Mouse (Mus musculus) R1 (cell line): ENCODE measurements around the gene Ajap1.

ENCODE experiments used
- DNase-seq: peaks from one replicate; pipeline ENCODE4 v3.0.0-alpha.2; 2018; ENCODE audit warnings: low read depth, low spot score

Gene Ajap1

DNA sequence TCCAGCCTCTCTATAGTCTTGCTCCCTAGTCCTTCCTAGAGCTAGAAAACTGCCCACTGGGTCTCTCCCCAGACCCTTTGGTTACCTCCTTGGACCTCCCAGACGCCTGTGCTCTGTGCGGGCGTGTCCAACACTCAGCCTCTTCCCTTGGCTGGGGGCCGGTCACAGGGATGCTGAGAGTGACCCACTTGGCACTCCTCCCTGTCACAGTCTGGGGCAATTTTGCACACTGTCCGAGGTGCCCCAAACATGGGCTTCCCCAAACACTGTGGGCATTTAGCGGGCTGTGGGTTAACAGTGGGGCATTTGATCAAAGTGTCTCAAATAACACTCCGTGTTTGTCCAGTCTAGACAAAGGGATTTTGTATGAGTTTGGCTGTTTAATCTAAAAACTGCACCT, 29.1 kb downstream of the Ajap1 start:
- DNase-seq: no peak

DNA sequence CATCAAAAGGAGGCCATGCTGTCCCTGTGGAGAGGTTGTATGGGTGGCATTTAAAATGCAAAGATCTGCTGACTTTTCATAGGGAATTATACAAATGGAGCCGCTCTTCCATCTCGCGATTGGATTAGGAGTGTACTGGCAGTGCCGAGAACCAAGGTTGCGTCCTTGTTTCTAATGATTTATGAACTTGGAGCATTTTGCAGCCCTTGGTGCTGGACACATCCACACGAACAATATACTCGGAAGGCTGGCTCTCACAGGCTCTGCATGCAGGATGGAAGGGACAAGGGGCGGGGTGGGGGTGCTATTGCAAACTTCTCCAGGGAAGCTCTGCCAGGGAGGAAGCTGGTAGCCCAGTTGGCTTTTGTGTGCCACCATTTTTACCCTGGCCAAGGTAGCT, 31.1 kb downstream of the Ajap1 start:
- DNase-seq: no peak

DNA sequence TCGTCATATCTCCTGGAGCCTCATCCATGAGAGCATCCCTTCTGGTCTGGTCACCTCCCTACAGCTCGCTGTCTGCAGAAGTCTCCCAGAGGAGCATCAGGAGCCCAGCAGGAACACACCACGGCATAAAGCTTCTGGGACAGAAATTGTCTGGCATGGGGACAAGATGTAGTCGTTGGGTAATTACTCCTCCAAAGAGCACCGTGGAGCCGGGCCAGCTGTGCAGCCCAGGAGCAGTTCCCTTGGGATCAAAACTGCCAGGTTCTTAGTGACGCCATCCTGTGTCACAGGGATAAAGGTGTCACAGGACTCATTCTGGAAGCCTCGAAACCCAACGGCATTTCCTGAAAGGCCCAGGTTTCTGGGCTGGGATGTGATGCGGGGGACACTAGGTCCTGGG, 40.1 kb downstream of the Ajap1 start:
- no peak for DNase-seq

DNA sequence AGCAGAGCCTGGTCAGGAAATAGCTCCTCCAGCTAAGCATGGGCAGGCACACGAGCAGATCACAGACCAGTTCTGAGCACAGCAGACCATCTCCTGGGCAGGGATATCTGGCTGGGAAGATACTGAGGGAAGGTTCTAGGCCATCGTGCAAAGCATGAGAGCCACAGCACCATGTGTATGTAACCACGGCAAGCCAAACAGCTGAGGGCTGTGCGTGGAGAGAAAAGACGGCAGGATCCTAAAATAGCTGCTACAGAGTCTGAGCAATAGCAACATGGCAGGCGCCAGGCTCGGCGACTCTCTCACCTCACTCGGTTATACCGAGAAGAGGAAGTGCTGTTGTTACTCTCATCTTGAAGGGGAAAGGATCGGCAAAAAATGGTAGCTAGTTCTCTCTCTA, 42.7 kb downstream of the Ajap1 start:
- DNase-seq: no peak

DNA sequence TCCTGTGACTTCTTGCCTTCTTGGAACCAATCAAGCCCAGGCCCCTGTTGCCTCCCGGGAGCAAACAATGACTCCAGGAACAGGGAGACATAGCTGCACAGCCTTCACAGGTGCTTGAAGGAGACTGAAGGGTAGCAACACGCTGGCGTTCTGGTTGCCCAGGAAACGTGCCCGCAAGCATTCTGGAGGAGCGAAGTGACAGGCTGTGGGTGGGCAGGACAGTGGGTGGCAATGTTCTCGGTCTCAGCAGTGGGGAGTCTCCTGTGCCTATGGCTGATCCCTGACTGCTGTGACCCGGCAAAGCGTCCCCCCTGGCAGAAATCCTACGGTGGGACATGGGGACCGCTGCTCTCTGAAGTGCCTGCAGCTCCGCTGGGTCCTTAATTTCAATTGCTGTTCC, 43.6 kb downstream of the Ajap1 start:
- DNase-seq: no peak

DNA sequence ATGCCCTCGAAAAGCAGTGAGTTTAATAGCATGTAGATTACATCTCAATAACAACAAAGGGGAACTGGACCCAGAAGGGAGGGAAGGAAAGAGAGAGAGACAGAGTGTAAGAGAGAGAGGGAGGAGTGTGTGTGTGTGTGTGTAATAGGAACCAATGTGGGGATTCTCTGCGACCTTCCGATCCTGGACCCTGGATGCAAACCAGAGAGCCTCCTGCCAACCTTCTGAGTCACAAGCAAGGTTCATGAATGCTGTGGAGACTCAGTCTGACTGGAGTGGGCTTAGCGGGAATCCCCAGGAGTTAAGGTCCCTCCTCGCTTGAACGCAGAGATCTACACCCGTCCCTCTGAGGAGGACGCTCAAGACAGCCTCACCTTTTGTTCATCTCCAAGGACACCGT, 45.4 kb downstream of the Ajap1 start:
- DNase-seq: no peak

DNA sequence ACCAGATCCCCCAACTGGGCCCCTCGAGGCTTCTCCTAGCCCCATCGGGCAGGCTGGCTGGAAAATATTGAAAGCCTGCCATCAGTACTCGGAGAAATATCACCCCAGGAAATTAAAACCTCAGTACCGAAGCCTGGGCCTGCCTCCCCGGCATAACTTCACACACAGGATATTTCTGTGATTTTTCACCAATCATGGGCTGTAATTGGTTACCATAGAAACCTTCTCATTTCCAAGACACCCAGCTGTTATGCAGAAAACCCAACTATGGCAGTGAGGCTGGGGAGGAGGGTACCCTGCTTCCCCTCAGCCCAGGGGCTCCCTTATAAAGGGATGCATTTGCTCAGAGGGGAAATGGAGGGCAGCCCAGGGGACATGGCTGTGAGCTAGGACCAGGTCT, 46.7 kb downstream of the Ajap1 start:
- no peak for DNase-seq

DNA sequence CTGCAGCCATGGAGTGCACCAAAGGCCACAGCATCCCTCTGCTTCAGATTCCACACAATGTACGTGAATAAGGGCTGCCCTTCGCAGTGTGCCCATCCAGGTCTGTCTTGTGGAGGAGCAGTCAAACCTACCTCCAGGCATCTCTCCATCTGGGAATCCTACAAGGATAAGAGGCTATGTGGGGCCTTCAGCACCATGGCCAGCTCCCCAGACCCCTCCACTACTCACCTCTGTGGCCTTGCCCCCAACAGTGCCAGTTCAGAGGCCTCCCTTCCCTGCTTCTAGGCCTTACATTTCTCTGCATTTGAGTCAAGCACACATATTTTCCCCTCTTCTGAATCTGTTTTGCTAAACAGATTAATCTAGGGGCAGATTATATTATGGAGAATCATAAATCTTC, 52.6 kb downstream of the Ajap1 start:
- DNase-seq: peak; percentile 38

DNA sequence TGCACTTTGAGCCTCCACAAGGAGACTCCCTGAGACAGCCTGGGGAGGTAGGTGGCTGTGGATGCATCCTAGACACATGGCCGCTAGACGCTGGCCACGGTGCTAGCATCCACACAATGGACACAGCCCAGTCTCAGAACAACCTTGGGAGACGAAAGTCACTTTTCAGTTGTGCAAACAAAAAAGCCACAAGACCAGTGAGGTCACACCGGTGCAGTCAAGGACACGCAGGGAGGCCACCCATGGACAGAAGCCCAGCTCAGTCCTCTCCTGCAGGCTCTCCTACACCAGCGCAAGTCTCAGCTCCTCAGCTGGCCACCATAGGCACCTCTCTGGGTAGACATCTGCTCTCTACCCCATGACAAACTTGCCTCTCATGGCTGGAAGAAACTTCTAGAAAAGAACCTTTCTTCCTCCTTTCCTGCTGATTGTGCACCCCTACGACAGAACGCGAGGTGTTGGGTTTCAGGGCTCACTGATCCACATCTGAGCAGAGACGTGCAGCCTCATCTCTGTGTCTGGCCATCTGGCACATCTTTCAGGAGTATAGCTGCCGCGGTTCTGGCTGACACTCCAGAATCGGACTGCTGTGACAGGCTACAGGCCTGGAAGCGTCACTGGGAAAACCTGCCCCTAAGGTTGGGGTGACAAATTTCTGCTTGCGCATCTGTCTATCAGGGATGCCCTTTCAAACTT, 56.5 kb downstream of the Ajap1 start:
- no peak for DNase-seq

DNA sequence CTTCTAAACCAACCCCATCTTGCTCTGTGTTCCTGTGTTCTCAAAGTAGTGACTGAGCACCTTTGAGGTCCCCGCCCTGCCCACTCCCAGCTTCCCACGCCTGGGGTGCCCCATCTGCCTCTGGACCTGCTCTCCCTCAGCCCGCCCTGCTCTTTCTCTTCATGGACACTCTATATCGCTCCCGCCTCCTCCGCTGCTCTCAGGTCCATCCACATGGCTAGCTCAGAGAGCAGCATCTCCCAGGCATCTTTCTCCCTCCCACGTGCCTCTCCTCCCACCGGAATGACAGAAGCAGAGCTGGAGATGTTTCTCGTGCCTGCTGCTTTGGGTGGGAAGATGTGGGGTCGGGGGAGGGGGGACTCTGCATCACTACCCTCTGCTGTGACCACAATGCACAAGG, 58.3 kb downstream of the Ajap1 start:
- DNase-seq: no peak

DNA sequence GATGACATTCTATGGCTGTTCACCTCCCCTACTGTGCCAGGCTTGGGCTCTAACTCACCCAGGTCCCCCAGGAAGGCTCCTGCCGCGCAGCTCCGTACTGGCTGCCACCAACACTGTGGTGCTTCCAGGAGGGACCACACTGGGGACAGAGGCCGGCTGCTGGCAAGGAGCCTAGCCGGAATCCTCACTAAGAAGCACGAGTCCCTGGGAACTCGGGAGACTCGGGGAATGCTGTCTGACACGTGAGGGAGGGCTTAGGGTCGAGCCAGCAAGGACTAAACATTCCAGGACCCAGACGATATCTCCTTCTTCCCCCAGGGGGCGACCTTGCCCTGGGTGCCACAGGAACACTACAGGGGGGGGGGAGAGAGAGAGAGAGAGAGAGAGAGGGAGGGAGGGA, 64.7 kb downstream of the Ajap1 start:
- DNase-seq: peak; percentile 76

DNA sequence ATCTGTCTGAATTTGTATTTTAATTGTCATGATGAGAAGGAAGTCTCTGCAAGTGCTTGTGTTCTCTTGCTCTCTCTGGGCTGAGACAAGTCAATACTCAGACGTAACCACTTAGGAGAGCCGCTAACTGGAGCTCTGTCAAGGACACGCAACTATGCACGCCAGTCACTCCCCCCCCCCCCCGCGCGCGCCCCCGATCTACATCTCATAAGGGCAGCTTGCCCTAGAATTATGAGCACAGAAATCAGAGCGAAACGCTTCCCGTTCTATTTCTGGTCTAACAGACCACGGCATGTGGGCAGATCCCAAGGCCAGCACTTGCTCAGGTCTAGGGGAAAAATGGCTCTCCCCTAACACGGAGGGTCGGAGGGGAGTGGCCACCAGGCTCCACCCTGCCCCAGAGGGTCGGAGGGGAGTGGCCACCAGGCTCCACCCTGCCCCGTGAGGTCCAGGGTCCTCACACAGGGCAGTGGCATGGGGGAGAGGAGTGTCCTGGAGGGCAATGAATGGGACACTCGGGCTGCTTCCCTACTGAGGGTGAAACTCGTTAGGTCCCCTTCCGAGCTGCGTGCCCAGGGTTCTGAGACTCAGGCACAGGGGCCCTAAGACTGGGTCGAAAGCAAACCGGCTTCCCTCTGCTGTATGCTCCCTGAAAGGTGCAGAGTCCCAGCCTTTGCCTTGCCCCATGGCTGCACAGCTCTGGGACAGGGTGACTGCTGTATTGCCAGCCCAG, 65.3 kb downstream of the Ajap1 start:
- DNase-seq: peak; percentile 66

DNA sequence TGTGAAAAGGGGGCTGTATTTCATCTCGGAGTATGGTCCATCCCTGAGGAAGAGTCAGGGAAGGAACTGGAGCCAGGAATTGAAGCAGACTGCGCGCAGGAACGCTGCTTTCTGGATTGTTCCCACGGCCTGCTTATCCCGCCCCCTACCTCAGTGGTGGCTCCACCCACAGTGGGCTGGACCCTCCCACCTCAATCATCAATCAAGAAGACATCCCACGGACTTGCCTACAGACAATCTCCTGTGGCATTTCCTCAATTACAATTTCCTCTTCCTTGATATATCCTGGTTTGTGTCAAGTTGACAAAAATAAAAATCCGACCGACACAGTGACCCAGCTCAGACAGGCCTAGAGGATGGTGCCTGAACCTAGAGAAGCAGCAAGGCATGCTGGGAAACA, 66.5 kb downstream of the Ajap1 start:
- DNase-seq: peak; percentile 72

DNA sequence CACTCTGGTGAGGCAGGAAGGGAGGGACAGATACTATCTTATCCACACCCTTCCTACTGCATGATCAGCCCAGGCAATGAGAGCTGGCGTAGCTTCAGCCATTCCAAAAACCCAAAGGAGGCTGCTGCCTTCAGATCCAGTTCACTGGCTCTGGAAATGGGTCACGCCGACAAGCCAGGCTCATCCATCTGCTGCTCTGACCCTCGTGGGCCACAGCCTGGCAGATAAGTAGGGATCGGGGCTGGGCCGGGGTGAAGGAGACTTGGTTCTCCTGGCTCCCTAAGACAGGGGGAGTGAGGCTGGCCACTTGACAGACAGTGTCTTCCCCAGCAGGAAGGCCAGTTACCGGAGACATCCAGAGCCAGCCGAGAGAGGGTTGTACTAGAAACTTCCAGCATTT, 84.2 kb downstream of the Ajap1 start:
- DNase-seq: no peak

DNA sequence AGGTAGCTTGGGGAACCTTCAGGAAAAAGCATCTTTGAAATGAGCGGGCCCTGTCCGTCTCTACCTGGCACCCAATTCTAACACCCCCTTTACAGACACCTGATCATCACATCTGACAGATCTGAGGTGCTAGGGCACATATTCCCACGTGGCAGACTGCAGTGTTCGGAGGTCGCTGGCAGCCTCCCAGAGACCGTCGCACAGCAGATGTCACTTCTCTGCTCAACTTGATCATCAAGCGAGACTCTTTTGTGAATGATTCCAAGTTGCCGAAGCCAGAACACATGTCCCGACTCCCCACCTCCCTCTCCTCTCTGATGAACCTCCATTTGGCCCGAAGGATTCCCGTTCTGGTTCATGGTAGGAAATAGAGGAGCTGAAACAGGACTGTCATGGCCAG, 95.1 kb downstream of the Ajap1 start:
- no peak for DNase-seq

DNA sequence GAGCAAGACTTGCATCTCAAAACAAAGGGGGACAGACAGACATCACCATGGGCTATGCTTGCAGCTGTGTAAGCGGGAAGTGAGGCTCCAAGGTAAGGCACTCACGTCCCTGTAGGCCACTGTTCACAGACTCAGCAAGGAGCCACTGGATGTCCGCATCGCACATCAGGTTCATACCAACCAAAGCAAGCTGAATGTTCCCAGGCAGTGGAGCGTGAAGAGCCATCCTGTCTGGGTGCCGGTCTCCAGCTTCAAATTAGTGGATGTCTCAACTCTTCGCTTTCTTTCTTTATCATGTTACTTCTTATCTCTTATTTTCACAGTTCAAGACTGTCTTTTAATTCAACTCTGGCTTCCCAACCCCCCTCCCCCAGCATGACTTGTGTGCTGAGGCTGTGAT, 101.2 kb downstream of the Ajap1 start:
- no peak for DNase-seq

DNA sequence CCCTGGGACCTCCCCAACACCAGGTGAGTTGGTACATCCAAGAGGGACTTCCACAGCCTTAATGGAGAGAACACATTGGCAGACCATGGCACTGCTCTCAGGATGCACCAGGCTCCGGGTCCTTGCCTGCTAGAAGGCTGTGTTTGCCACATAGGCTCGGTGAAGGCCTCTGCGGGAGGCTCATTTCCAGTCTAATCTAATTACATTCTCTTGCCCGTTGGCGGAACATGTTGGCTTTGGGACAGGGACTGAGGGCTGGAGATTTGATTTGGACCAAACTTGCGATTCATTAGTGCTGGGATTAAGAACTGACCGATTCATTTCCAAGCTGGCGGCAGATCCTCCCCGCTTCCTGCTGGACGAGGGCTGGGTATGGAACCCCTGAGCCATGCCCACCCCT, 101.7 kb downstream of the Ajap1 start:
- DNase-seq: no peak

DNA sequence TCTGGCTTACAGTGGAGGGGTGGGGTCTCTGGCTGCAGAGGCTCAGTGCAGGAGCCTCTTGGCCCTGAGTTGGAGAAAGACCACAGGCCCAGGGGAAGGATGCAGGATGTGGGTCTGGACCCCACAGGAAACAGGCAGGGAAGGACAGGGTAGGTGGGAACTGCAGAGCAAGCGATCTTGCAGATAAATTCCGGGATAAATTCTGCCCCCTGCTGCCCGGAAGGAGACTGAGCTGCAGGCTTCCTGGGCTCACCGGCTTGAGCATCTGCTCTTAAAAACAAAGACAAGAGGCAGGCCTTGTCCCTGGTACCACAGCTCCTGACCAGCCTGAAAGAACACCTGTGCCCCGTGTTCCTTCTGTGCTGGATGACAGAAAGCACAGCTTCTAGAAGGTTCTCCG, 104.6 kb downstream of the Ajap1 start:
- DNase-seq: peak; percentile 31

DNA sequence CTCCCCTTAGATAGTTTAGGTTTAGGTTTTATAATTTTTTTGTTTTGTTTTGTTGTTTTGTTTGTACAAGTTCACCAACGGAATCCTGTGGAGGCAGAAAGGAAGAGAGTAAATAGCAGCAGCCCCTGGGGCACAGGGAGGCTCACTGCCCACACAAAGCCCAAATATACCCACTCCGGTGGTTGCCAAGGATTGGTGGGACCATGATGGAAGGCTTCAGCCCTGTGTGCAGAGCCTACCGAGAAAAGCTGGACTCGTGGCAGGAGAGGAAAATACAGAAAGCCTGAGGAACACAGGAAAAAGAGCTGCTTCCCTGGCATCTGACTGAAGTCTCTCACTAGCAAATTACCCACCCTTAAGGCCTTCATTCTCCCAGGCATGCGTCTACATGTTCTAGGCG, 108.4 kb downstream of the Ajap1 start:
- no peak for DNase-seq

DNA sequence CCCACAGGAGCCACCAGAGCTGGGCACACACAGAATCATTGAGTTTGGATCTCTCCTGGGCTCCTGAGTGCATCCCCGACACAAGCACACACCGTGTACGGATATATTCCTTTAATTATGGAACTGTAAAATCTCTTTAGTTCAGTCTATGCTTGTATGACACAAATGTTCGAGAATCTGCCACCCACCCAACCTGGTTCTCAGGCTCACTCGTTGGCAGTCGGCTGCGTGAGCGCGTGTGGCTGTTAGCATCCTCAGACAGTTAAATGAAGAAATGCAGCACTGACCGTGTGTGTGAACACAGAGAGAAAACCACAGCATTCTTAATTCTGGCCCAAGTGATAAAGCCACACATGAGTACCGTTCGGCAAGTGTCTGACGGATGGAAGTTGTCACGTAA, 109.5 kb downstream of the Ajap1 start:
- no peak for DNase-seq

DNA sequence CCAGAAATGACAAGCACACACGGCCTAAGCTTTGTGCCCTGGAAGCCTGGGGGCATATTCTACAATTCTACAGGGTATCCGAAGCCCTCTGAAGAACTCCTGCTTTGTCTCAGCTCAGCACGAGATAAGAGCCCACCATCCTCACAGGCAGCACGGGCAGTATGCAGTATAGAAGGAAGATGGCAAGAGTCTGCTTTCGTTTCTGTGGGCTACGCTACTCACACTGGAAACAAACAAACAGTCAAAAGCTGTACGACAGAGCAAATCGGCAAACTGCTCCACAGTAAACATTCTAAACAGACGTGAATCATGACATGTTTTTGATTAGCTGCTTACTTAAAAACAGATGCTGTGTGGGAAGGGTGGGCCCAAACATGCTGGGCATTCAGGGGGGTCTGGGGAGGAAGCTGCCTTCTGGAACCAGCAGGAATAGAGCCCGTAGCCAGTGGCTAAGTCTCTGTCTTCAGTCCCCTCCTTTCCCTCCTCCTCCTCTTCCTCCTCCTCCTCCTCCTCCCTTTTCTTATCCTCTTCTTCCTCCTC, 113.9 kb downstream of the Ajap1 start:
- DNase-seq: no peak

DNA sequence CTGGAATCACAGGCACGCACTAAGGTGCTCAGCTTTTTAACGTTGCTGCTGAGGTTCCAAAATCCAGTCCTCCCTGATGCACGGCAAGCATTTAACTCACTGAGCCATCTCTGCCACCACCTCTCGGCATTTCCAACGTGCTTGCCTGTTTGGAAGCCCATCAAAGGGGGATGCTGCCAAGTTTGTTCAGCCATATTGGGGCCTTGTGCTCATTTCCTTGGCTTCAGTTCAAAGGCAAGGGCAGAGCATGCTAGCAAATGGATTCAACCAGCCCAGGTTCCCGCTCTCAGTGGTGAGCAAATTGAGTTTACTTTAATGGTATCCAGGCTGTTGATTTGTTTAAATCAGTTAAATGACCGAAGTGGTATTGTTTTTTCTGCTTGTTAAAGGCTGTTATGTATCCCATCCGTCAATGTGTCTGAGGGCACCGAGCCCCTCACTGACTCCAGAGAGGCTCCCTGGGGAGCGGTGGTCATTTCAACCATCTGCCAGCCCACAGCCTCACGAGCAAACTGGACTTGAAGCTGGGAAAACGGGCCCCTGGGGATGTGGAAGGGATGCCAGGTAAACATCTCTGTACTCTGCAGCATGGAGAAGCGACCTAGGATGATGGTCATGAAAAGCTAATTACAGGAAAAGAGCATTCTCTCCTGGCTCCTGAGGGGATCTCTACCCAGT, 121.6 kb downstream of the Ajap1 start:
- DNase-seq: no peak

DNA sequence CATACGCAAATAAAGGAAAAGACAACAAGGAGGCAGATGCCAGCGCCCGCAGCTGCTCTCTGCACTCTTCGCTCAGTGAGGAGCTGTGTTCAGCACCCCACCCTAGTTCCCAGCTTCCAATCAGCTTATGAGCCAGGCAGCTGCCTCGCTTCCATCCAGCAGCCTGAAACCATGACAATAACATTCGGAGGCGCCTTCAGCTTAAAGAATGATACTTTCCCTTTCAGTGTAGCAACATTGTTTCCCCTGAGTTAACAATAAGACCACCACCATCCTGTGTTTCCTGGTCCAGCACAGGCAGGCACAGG, 124.4 kb downstream of the Ajap1 start:
- peak; percentile 10 for DNase-seq
